Mouse (Mus musculus) left cerebral cortex, postnatal 4 days (tissue): Measurements from ENCODE around the gene Hc. TPM values are rescaled to one million over a fixed set of nuclear protein-coding genes. Genes with fewer than 3 reads are reported as not detected.

Experiments
- DNase-seq: peaks from one replicate; pipeline ENCODE4 v3.0.0-alpha.2; 2022
- intact Hi-C: fragments of 180-260 bp; cut with DNase I; formaldehyde crosslinking; loops from one replicate; pipeline ENCODE4 v1.15.1; 2025
- total RNA-seq, 2 experiments: library from RNA; stranded (reverse); gene quantifications; 2 replicates each; pipeline ENCODE4 v1.2.3; 2021

The Hc gene
- total RNA-seq, 2 experiments from 2014 or later: 0.18 TPM; not detected in 1

GRCm38 (mm10) chr2:34982096-34982724 is 79.0 kb downstream of the Hc start:
- peak; percentile 49 for DNase-seq
- intact Hi-C loops: no loop called here

- intact Hi-C loops: no loop called here
- DNase-seq: no peak
Measured at GRCm38 (mm10) chr2:34979459-34980011, 81.7 kb downstream of the Hc start.

- DNase-seq: no peak
- intact Hi-C loops: no loop called here
Measured at GRCm38 (mm10) chr2:34978226-34978625, 83.0 kb downstream of the Hc start.

GRCm38 (mm10) chr2:34976945-34977658 is 84.1 kb downstream of the Hc start:
- intact Hi-C loops: no loop called here
- DNase-seq: no peak

- intact Hi-C loops: no loop called here
- no peak for DNase-seq
Measured at GRCm38 (mm10) chr2:34976447-34976846, 84.8 kb downstream of the Hc start.

GRCm38 (mm10) chr2:34973087-34973486 is 88.2 kb downstream of the Hc start:
- no peak for DNase-seq
- intact Hi-C loops: no loop called here

- intact Hi-C loops: no loop called here
- DNase-seq: no peak
Measured at GRCm38 (mm10) chr2:34971080-34971888, 90.0 kb downstream of the Hc start.

- DNase-seq: peak; percentile 89
- intact Hi-C loops: no loop called here
Measured at GRCm38 (mm10) chr2:34970092-34970750, 91.0 kb downstream of the Hc start.

- intact Hi-C loops: no loop called here
- peak; percentile 45 for DNase-seq
Measured at GRCm38 (mm10) chr2:34969166-34969565, 92.1 kb downstream of the Hc start.

- intact Hi-C loops: no loop called here
- no peak for DNase-seq
Measured at GRCm38 (mm10) chr2:34966243-34966934, 94.8 kb downstream of the Hc start.

GRCm38 (mm10) chr2:34965806-34966205 is 95.4 kb downstream of the Hc start:
- intact Hi-C loops: no loop called here
- DNase-seq: no peak

- intact Hi-C loops: no loop called here
- no peak for DNase-seq
Measured at GRCm38 (mm10) chr2:34965293-34965692, 95.9 kb downstream of the Hc start.

GRCm38 (mm10) chr2:34964651-34965050 is 96.6 kb downstream of the Hc start:
- DNase-seq: no peak
- intact Hi-C loops: no loop called here

GRCm38 (mm10) chr2:34964230-34964629 is 97.0 kb downstream of the Hc start:
- intact Hi-C loops: no loop called here
- DNase-seq: no peak

- intact Hi-C loops: no loop called here
- DNase-seq: no peak
Measured at GRCm38 (mm10) chr2:34963371-34963956, 97.8 kb downstream of the Hc start.

GRCm38 (mm10) chr2:34962893-34963292 is 98.3 kb downstream of the Hc start:
- no peak for DNase-seq
- intact Hi-C loops: no loop called here

GRCm38 (mm10) chr2:34962211-34962610 is 99.0 kb downstream of the Hc start:
- intact Hi-C loops: no loop called here
- DNase-seq: no peak

GRCm38 (mm10) chr2:34961481-34962036 is 99.7 kb downstream of the Hc start, which contains the start of gene Traf1:
TSS of gene Traf1 (minus strand) at chr2:34961772.
- intact Hi-C loops: no loop called here
- peak; percentile 24 for DNase-seq

GRCm38 (mm10) chr2:34960966-34961365 is 100.3 kb downstream of the Hc start:
- DNase-seq: no peak
- intact Hi-C loops: no loop called here
